Mouse (Mus musculus) adrenal gland, postnatal 25 days (tissue): Measurements from ENCODE around the gene Izumo1. TPM values are rescaled to one million over a fixed set of nuclear protein-coding genes. Genes with fewer than 3 reads are reported as not detected.

Experiments used
- DNase-seq: peaks from one replicate; pipeline ENCODE4 v3.0.0; 2021; ENCODE audit warnings: mixed read lengths
- long read RNA-seq: library from polyadenylated mRNA; stranded (forward); transcript quantifications from one replicate; pipeline ENCODE4 v2.0.0, GENCODE M21; 2021
- total RNA-seq: library from RNA; stranded (reverse); gene quantifications from 2 replicates; pipeline ENCODE4 v1.2.3, GENCODE M21; 2021

Gene Izumo1
- total RNA-seq: 0.36 TPM in 1 of 2 replicates, not detected in the other
- long read RNA-seq: 0 reads

GRCm38 (mm10) chr7:45621443-45621842, at the start of gene Izumo1:
Izumo1 (plus strand) TSS chr7:45621811.
- DNase-seq: no peak

GRCm38 (mm10) chr7:45571966-45572365, 49.6 kb upstream of the Izumo1 start:
- DNase-seq: no peak

DNA sequence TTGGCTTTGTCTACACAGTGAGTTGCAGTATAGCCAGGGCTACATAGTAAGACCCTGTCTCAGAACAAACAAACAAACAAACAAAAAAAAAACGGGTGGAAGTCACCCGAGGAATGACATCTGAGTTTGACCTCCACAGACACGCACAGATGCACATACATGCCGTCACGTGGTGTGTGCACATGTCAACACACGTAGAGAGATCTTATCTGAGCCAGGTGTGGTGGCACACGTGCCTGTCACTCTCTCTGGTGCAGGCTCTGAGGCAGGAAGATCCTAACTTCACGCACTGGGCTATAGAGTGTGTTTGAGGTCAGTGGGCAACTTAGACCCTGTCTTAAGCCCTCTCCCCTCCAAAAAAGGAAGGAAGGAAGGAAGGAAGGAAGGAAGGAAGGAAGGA, 47.7 kb upstream of the Izumo1 start:
- DNase-seq: no peak

- no peak for DNase-seq
Measured at GRCm38 (mm10) chr7:45574472-45575379, 46.9 kb upstream of the Izumo1 start.

DNA sequence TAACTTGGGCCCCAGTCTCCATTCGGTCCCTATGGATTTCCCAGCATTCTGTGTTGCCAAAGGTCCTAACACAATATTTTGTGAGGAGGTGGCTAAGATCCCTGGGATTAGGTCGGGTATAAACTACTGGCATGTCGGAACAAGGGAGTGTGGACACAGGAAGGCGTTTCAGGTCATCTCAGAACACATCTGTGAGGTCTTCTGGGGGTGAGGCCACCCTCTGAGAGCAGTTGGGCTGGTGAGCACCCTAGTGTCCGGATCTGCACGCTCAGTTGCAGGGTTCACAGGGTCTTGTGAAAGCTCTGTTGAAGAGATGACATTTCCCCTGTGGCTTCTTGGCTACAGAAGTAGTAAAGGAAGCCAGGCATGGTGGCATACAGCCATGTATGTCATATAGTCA, 35.7 kb upstream of the Izumo1 start:
- no peak for DNase-seq

GRCm38 (mm10) chr7:45587631-45588592, 33.7 kb upstream of the Izumo1 start:
- DNase-seq: no peak

DNA sequence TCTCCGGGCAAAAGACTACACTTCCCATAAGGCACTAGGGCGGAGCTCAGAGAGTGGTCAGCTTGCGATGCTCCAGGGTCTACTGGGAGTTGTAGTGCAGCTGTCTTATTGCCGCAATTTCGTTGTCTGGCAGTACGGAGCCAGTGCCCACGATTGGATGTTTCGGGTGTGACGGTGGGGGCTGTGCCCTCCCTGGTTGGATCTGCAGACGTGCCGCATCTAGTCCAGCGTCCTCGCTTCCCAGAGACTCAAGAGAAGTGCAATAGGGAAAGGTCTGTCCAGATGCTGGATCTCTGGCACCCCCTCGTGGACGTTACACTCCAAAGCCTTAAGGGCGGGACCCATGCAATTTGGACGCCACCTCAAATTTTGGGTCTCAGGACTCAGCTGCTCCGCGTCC, 32.4 kb upstream of the Izumo1 start:
- DNase-seq: peak; percentile 89

GRCm38 (mm10) chr7:45589898-45590297, 31.7 kb upstream of the Izumo1 start:
- DNase-seq: no peak

GRCm38 (mm10) chr7:45590874-45591273, 30.7 kb upstream of the Izumo1 start:
- DNase-seq: no peak

DNA sequence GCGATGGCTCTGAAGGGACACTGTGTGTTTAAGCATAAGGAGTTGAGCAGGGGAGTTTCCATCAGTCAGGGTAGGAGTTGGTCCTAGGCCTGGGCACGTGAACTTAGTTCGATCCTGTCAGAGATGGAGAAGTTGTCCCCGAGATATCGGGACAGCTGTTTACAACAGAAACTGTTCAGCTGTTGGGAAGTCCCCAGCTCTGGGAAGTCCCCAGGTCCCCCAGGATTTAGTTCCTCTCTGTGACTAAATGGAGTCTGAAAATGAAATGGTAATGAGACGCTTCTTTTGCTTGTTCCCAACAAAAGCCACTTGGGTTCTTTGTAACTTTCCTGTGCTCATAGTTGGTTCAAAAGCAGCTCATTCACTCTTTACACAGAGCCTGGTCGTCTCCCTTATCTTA, 29.7 kb upstream of the Izumo1 start:
- DNase-seq: no peak

GRCm38 (mm10) chr7:45593118-45593815, 28.3 kb upstream of the Izumo1 start:
- peak; percentile 76 for DNase-seq

- DNase-seq: no peak
Measured at GRCm38 (mm10) chr7:45595176-45595575, 26.4 kb upstream of the Izumo1 start.

GRCm38 (mm10) chr7:45596107-45596506, 25.5 kb upstream of the Izumo1 start:
- no peak for DNase-seq

- no peak for DNase-seq
Measured at GRCm38 (mm10) chr7:45597013-45597412, 24.6 kb upstream of the Izumo1 start.

GRCm38 (mm10) chr7:45597527-45597926, 24.1 kb upstream of the Izumo1 start:
- no peak for DNase-seq

GRCm38 (mm10) chr7:45598960-45599879, 22.4 kb upstream of the Izumo1 start:
- DNase-seq: no peak

DNA sequence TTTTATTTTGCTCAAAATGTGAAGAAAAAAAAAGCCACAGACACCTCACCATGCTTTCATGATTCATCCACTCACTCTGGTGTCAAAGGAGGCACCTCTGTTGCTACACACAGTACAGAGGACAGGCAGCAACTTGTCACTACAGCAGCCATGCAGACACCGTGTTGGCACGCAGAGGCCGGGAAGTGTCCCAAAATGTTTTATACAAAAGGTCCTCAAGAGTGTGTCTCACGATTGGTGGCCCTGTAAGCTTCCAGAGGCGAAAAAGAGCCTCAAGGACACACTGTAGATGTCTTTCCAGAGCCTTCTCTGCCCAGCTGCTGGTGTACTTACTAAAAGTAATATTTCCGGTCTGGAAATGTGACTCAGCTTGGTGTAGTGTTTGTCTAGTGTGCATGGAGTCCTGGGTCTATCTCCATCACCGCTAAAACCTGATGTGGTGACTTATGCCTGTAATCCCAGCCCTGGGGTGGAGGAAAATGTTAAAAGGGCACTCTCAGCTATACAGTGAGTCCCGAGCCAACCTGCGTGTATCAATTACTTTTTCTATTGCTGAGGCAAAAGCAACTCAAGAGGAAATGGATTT, 15.8 kb upstream of the Izumo1 start:
- no peak for DNase-seq

DNA sequence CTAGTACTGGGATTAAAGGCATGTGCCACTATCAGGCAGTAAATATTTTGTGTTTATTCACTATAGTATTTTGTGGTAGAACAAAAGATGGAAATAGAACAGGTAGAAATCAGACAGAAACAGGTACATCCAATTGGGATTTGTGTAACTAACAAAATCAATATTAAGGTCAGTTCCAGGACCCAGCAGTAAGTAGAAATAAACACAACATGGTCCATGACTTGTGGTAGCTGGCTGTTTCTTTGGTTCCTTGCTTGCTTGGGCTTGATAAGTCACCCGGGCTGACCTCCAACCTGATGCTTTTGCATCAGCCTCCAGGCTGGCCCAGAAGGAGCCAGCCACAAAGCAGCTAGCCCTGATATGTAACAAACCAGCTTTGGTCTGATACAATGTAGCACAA, 12.1 kb upstream of the Izumo1 start:
- DNase-seq: no peak

DNA sequence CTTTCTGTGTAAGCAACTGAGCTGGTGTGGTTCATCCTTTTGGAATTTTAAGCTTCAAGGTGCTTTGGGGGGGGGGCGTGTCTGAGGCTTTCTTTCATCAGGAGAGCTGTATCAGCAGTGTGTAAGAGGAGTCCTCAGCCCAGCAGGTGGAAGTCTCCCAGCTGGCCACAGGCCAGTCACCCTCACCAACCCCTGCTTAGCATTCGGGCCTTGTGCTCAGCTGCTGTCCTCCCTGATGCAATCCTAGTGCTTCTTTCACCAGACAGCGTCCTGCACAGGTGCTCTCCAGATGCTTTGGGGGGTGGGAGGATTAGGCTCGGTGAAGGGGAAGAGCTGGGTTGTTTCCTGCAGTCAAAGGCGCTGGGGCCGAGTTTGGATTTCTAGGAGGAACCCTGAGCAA, 5.3 kb upstream of the Izumo1 start:
- DNase-seq: no peak

- no peak for DNase-seq
Measured at GRCm38 (mm10) chr7:45617042-45617695, 4.4 kb upstream of the Izumo1 start, which contains the start of gene Fut1. Fut1 (plus strand) TSS chr7:45617289.
